Mouse (Mus musculus) megakaryocyte progenitor cell, adult 5-6 weeks (primary cell): ENCODE measurements around the gene Gse1. TPM values are rescaled to one million over a fixed set of nuclear protein-coding genes. Genes with fewer than 3 reads are reported as not detected.

ENCODE experiments used
- ATAC-seq: replicated peaks from 2 replicates; pipeline ENCODE4 v1.8.0; 2016; ENCODE audit warnings: mild to moderate bottlenecking, moderate TSS enrichment, inconsistent platforms; ENCODE audit not compliant: poor library complexity
- total RNA-seq, 2 experiments: library from RNA; stranded (forward) in 1 of 2; stranded (reverse) in 1 of 2; fragments of 157-497, 149-512 nt in 1 of 2; fragments of 200-1000 nt in 1 of 2; gene quantifications; 2 replicates each; pipeline versions ENCODE4 v1.2.3 to v1.2.4; 2015 to 2017

Gse1 gene
- total RNA-seq, 2 experiments from 2014 or later: 11.2 to 32.6 TPM

- ATAC-seq: no peak
Measured at GRCm38 (mm10) chr8:120234457-120234856, 6.2 kb downstream of the Gse1 start.

DNA sequence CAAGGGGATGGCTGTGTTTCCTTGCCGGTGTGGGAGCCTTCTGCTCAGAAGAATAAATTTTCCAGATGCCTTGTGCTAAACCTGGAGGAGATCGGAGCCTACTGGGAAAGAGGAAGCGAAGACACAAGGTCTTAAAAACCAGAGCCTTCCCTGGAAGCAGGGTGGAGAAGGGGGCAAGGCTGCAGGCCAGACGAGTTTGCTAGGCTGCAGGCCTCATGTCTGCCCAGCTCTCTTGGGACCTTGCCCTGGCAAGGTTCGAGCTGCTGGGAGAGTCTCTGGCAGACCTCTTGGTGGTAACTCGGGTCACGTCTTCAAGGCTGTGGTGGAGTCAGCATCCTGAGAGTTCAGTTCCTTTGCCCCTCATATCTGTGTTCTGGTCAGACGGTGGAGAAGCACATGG is 6.6 kb downstream of the Gse1 start:
- no peak for ATAC-seq

GRCm38 (mm10) chr8:120243222-120243621 is 15.0 kb downstream of the Gse1 start:
- no peak for ATAC-seq

- no peak for ATAC-seq
Measured at GRCm38 (mm10) chr8:120243916-120244451, 15.7 kb downstream of the Gse1 start.

DNA sequence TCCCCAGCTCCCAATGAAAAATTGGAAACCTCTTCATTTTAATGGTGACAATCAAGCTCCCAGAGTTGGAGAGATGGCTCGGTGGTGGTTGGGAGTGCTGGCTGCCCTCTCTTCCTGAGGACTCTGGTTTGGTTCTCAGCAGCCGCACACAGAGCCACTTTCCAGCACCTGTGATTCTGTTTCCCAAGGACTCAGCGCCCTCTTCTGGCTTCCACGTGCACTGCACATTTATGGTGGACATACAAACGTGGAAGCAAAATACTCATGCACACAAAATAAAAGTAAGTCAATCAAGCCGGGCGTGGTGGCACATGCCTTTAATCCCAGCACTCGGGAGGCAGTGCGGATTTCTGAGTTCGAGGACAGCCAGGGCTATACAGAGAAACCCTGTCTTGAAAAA is 16.3 kb downstream of the Gse1 start:
- ATAC-seq: no peak

DNA sequence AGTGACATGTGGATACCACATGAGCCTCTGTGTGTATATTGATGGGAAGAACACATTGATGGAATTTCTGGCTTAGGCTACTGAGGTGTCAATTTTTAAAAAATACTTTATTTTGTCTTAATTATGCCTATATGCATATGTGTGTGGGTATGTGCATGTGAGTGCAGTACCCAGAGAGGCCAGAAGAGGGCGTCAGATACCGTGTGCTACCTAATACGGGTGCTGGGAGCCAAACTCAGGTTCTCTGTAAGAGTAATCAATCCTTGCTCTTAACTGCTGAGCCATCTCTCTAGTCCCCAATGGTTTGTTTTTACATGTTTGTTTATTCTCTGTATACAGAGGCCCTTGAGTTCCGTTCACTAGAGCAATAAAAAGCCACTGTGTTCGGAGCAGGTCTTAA is 19.4 kb downstream of the Gse1 start:
- no peak for ATAC-seq

DNA sequence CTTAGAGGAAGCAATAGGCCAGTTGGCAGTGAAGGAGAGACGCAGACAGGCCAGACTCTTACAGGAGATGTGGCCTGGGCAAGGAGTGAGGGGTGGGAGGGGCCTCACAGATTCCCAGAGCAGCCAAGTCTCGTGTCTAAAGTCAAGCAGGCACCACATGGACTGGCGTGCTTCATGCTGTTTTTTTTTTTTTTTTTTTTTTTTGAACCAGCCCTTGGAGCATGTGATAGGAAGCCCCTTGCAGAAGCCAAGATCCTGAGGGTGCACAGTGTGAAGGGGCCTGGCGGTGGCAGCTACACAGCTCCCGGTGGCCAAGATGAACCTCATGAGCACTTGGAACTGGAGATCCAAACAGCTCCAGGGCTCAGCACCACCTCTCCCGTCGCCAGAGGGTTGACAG is 19.8 kb downstream of the Gse1 start:
- no peak for ATAC-seq

- no peak for ATAC-seq
Measured at GRCm38 (mm10) chr8:120248451-120248850, 20.2 kb downstream of the Gse1 start.

GRCm38 (mm10) chr8:120249800-120250336 is 21.6 kb downstream of the Gse1 start:
- no peak for ATAC-seq

DNA sequence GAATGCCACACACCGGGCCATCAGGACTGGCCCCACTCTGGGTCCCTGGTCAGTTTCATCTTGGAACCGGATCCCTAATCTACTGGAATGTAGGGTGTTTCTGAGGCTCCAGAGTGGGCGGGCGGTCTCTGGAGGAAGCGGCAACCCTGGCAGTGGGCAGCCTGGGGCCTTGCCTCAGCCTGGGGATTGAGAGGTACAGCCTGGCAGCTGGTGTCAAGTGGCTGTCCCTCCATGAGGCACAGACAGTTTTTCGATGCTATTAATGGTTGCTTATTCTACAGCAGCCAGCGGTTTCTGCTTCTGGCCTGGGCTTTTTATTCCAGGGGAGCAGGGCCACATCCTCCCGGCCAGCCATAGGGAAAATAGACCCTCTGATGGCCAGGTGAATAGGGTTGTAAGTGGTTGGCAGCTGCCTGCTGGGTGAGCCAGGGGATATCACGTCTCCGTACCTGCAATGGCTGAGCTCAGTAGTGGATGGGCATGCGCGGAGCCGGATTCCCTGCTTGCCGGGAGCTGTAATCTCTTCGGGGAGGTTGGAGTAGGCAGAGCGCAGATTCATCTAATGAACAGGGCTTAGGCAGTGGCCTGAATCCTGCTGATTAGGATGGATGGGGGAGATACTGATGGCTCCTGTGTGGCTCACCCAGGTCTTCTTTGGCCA is 22.6 kb downstream of the Gse1 start:
- ATAC-seq: no peak

DNA sequence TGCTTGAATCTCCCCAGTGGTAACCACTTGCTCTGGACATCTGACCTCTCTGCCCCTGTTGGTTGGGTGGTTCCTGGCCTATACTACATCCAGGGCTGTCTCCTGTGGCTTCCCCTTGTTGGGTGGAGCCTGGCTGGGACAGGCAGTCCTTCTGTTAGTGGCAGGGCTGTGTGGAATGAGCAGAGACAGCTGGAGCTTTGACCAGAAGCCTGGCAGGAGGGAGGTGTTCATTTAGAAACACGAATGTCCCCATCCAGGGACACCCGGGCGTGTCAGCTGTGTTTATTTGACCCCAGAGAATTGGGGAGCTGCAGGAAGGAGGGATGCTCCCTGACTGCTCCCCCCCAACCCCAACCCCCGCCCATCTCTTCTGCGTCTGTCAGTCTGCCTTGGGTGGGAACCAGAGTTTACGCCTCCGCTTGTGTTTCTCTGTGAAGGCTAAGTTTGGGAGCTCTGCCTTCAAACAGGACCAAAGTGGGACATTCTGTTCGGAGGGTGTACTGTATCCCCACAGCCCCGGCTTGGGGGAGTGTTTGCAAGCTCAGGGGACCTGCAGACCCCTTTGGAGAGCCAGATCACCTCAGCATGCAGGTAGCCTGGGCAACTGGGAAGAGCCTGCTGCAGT is 23.3 kb downstream of the Gse1 start:
- ATAC-seq: no peak

DNA sequence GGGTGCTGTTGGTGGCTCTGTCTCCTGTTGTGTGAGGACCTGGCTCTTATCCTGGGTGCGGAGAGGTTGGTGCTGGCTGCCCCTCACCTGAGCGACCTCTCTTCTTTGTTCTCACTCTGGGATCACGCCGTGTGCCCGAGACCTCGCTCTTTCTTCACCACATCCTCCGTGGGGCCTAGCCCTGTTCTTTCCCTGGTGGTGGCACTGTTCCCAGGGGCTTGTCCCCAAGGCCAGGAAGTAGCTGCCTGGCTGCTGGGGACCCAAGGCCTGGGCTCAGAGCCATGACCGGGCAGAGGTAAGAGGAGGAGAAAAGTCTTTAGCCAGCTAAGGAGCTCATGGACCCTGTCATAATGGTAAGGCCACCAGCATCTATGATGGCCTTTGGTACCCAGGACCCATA is 25.4 kb downstream of the Gse1 start:
- no peak for ATAC-seq

DNA sequence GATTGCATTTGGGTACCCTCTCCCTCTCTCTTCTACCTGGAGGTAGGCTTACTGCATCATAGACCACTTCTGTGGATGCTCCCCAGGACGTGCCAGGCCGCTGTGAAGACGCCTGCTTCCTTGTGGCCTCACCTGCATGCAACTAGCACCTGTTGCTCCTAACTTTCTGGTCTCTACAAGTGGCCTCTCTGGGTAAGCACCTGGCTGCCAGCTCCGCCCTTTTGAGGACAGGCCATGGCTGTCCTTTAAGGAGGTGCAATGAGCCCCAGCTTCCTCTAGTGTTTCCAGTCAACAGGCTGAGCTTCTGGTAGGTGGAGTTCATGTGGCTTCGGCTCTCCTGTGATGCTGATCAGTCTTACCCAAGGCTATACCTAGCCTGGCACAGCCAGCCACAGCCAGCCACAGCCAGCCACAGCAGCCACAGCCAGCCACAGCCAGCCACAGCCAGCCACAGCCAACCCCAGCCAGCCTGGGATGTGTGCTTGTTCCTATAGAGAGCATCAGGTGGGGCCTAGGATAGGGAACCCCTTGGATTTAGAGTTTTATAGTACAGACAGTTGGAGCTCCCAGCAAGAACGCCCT is 27.2 kb downstream of the Gse1 start:
- ATAC-seq: no peak

- no peak for ATAC-seq
Measured at GRCm38 (mm10) chr8:120256958-120257357, 28.7 kb downstream of the Gse1 start.

DNA sequence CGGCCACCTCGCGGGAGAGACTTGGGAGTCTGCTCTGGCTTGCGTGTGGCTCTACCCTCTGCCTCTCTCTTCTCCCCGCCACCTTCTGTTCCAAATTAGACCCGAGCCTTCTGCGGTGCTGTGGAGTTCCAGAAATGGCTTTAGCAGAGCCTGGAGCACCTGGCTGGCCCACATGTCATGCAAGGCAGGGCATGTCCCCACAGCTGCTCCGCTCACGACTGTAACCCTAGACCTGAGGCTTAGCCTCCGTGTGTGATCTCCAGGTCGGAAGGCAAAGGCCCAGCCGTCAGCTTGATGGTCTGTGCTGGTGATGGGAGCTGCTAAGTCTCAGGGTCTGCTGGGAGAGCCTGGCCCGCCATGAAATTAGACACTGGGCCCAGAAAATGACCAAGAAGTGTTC is 30.9 kb downstream of the Gse1 start:
- no peak for ATAC-seq

- ATAC-seq: no peak
Measured at GRCm38 (mm10) chr8:120260677-120261076, 32.4 kb downstream of the Gse1 start.

DNA sequence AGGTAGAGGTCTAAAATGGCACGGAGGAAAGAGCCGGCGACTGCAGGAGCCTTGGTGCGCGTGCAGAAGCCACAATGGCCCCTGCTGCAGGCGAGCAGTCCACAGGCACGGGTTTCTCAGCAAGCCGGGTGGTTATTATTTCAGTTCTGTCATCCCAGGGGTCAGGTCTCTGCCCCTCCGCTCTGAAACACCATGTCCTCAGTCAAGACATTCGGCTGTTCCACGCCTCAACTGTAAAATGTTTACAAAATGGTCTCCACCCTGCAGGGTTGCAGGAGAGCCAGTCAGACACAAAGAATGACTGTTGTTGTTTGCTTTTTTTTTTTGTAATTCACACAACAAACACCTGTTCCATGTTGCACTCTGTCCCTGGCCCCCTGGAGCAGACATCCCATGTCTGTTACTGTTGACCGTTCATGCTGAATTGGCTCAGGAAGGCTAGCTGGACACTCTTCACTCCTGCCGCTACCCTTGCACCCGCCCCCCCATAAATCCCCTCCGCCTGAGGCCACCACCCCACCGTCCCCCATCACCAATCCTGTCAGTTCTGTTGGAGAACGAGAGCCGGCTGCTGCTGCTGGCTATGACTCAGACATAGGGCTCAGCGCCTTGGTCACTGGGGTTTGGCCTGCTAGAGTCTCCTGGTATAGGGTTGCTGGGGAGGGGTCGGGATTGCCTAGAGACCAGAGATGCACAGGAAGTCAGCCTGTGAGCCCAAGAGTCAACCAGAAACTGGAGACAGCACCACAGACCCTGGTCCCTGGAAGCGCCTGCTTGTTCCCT is 33.3 kb downstream of the Gse1 start:
- no peak for ATAC-seq

GRCm38 (mm10) chr8:120263879-120264278 is 35.6 kb downstream of the Gse1 start:
- ATAC-seq: no peak

- peak; percentile 18; the same call in 1 of the 2 replicates for ATAC-seq
Measured at GRCm38 (mm10) chr8:120264388-120264943, 36.2 kb downstream of the Gse1 start.

DNA sequence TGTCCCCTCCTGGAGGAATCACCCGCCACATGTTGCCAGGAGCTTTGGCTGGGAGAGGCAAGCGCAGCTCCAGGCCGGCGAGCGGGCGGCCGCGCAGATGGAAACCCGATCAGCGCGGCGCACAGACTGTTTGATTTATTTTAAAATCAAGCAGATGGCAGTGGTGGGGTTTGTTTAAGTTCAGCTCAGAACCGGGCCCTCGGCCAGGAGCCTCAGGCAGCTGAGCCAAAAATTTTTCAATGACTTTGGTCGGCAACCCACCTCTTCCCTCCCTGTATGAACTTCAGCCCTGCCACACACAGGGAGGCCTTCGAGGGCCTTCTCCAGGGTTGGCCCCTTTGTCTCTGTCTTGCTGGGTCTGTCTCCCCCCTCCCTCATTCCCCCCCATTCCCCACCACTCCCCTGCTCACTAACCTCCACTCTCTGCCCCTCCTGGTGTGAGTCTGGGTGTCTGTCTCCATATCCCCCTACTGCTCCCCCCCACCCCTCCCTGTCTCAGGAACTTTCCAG is 36.7 kb downstream of the Gse1 start:
- no peak; the same call in 1 of the 2 replicates for ATAC-seq

- ATAC-seq: 0 out of 2 replicates have a peak, but pooled peaks have one; percentile 21
Measured at GRCm38 (mm10) chr8:120265471-120265870, 37.2 kb downstream of the Gse1 start.
